Mouse (Mus musculus): ENCODE data around the gene Neu2.

Neu2 gene

GRCm38 (mm10) chr1:87541614-87542013, 31.9 kb downstream of the Neu2 start:
- DNase-seq = peak; percentile 16

- DNase-seq = no peak
These were observed 41.3 kb downstream of the Neu2 start for GRCm38 (mm10) chr1:87551008-87551407.

GRCm38 (mm10) chr1:87553586-87553985, 43.9 kb downstream of the Neu2 start:
- DNase-seq = no peak

GRCm38 (mm10) chr1:87562967-87563366, 53.3 kb downstream of the Neu2 start:
- no peak for DNase-seq

DNA sequence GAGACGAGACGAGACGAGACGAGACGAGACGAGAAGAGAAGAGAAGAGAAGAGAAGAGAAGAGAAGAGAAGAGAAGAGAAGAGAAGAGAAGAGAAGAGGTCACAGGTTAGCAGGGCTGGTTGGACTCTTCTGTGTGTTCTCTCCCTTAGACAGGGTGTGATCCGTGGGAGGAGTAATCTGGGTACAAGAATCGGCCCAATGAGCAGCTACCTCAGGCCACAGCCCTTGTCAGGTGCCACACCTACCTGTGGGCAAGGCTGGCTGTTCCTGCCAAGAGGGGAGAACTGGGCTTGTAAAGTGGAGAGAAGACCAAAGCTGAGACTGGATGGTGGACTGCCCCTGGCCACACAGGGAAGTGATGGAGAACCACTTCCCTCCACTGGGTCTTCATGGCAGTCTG, 56.1 kb downstream of the Neu2 start:
- DNase-seq = no peak

GRCm38 (mm10) chr1:87568398-87568797, 58.7 kb downstream of the Neu2 start:
- DNase-seq = peak; percentile 50

DNA sequence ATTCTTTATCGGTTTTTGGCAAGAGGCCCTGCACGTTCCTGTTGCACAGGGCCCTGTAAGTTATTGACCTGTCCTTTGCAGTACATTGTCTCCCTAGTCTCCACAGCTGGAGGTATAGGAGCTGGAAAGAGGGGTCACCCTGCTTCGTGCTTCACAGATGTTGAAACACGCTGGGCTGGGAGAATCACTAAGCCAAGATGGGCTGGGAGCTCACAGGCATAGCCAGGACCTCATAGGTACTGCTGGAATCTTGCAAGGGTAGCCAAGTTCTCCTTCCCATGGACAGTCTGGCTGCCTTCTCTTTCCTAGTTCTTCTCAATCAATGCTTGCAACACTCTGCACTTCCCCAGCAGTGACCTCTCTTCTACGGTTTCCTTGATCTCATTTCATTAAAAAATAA, 63.6 kb downstream of the Neu2 start:
- DNase-seq = no peak

DNA sequence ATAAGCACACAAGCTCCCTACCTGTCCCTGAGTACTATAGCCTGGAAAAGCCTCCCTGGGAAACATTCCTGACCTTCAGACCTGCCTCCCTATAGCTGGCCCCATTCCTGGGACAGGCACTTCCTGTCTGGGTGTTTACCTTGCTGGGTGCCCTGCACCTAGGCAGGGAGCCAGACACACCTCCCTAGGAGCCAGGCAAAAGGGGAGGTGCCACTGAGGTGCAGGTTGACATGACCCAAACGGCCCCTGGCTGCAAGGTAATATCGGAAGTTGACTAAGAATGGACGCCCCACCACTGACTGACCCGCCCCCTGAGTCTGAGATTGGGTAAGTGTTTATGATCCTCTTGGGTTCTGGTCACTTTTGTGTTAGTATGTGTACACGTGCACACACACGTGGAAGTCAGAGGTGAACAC, 64.1 kb downstream of the Neu2 start, which contains the start of gene Ngef:
TSS of gene Ngef (minus strand) at position 71 of the 416 bp plus-strand sequence.
- DNase-seq = peak; percentile 56

DNA sequence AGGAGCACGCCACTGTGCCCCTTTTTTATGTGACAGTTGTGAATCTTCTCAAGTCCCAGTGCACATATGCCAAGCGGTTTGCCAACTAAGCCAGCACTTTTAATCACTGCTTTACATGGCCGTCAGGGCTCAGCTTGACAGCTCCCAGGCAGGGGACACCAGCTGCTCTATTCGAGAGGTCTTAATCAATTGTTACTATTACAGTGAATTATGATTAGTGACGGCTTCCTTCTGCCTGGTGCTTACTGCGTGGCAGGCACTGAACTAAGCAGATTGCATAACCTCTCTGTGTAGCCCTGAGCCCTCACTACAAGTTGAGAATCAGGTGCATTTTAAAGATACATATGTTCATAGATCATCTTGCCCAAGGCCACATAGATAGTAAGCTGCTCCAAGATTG, 64.7 kb downstream of the Neu2 start:
- DNase-seq = no peak

DNA sequence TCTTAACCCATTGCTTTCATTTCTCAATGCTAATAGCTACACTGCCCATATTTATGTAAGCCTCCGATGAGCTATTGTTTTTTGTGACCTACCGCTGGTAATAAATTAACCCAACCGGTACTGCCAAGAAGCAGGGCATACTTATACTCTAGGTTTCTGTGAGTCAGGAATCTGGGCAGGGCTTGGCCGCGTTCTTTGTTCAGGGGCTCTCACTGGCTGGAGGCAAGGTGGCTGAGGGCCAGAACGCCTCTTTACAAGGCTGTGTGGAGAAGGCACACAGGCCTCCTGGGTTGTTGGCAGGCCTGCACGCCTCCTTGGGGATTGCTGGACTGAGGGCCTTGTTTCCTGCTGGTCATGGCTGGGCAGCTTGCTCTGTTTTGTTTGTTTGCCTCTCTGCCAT, 65.1 kb downstream of the Neu2 start:
- DNase-seq = no peak

GRCm38 (mm10) chr1:87578965-87579364, 69.3 kb downstream of the Neu2 start:
- no peak for DNase-seq

GRCm38 (mm10) chr1:87580824-87581223, 71.1 kb downstream of the Neu2 start:
- DNase-seq = no peak

GRCm38 (mm10) chr1:87589162-87589561, 79.5 kb downstream of the Neu2 start:
- no peak for DNase-seq

- no peak for DNase-seq
These were observed 80.3 kb downstream of the Neu2 start for GRCm38 (mm10) chr1:87589980-87590379.

GRCm38 (mm10) chr1:87594261-87594660, 84.6 kb downstream of the Neu2 start:
- no peak for DNase-seq

DNA sequence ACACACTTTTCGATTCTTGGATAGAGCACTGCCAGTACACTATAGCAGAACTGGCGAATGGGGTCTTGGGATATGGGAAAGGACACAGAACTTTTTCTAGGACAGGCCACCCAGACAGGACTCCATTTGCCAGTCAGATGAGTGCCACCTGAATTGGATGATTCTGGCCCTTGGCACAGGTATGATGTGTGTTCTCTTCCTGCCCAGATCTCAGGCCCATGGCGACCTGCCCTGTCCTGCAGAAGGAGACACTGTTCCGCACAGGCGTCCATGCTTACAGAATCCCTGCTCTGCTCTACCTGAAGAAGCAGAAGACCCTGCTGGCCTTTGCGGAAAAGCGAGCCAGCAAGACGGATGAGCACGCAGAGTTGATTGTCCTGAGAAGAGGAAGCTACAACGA, 85.0 kb downstream of the Neu2 start:
- no peak for DNase-seq

DNA sequence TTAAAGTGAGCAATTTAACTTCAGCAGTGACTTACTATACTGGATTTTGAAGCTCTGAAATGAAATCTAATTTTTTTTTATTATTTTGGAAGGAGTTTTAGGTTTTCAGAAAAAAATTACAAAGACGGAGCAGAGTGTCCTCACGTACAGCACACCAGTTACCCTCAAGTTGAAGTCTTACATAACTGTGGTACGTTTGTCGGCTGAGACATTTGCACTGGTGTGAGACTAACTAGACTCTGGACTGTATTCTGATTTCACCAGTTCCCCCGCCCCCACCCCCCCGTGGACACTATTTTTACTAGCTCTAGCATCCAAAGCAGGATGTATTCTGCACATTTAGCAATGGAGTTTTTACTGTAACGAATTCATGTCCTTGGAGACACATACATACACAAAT, 90.8 kb downstream of the Neu2 start:
- DNase-seq = no peak

DNA sequence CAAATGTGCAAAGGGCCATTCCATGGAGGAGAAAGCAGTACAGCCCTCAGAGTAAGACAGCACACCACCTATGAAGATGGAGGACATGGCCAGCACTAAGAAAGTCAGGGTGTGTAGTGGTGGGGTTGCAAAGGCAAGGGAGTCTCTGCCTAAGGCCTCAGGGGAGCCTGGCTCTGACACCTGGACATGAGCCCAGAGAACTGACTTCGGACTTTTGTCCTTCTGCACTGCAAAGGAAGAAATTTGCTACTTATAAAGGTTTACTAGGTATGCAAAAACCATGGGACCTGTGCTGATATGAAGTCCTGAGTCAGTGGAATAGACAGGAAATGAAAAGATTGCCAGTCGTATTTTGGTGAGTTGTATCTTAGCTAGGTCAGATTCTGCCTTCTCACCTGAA, 92.1 kb downstream of the Neu2 start:
- DNase-seq = no peak

DNA sequence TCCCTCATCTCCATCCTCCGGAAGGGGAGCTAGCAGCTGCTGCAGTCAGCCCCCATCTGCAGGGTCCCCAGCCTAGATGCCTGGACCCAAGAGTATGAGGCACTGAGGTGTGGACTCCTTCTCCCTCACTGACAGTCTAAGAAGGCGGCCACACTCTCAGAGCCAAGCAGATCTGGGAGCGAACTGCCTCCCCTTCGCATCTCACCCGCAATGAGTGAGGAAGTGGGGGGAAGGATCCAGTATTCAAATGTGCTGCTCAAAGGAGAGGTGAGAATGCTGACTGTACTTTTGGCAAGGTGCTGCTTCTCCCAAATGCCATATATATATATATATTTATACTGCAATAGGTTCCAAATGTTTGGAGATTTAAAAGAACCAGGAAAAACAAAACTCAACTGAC, 93.7 kb downstream of the Neu2 start:
- DNase-seq = no peak

DNA sequence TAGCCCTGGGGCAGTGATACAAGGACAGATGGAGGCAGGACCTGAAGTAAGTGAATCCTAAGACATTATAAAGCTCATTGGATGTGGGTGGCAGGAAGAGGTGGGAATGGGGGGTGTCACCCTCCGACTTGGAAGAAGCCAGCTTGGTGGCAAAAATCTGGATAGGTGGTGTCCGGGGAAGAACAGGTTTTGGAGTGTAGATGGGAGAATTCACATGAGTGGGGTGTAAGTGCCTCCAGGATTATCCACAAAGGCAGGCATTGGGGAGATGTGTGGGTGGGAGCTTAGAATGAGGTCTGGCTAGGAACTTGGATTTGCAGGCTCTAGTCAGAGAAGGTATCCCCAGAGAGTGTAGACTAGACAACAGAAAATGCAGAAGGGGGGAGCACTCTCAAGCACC, 95.6 kb downstream of the Neu2 start:
- no peak for DNase-seq

DNA sequence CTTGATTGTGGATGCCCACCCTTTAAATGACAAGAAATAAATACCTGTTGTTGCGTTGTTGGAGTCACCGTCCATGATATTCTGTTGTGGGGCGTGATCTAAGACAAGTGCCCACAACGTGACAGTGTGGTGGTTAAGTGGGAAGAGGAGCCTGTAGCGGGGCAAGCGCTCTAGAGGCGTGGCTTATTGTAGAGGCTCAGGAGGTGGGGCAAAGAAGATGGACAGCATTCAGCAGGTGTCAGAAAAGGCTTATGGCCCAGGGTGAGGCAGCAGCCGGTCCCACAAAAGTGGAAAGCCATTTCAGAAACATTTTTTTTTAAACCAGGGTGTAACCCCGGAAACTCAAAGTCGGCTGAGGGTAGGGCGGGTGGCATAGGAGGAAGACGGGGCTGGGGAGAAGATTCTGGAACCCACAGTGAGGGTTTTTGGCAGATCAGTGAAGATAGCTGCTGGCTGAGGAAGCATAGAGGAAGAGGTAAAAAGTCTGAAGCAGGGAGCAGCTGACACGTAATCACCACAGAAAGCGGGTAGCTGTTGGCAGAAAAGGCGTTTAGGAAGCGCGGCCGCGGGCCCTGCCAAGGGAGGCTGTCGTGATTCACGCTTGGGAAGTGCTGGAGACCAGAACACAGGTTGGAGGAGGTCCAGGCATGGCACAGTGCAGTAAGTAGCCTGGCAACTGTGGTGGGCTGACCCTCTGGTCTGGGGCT, 97.8 kb downstream of the Neu2 start:
- DNase-seq = no peak

GRCm38 (mm10) chr1:87608416-87609046, 98.8 kb downstream of the Neu2 start:
- peak; percentile 79 for DNase-seq

- no peak for DNase-seq
These were observed 105.0 kb downstream of the Neu2 start for GRCm38 (mm10) chr1:87614576-87615295.

GRCm38 (mm10) chr1:87620211-87620668, 110.6 kb downstream of the Neu2 start, which contains the start of gene Inpp5d:
TSS of gene Inpp5d (plus strand) at chr1:87620312.
- DNase-seq = peak; percentile 54

Measured in liver (tissue).